Mouse (Mus musculus): ENCODE results near the gene Gnao1. TPM values are rescaled to one million over a fixed set of nuclear protein-coding genes. Genes with fewer than 3 reads are reported as not detected.

Gnao1 gene
- total RNA-seq, 1 experiment = 1.1 TPM

DNA sequence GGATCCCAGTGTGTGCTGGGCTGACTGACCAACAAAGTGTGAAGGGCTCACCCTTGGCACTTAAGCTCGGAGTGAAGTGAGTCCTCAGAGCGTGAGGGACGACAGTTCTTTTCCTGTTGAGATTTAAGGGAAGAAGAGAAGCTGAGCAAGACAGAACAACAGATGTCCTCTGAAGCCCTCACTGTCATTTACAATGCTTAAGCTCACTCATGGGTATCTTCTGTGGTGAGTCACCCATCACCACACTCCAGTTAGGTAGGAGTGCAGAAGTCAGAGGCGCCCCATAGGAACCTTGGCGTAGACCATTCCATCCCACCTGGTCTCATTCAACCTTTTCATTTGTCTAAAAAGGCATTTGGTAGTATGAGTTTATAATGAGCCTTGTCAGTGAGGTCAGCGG is 71.6 kb downstream of the Gnao1 start:
- H3K36me3 ChIP-seq (ENCODE audit: control insufficient read depth, insufficient read depth, low read length, poor library complexity, severe bottlenecking) = no peaks in the 10 kb centered on the region
- H3K4me1 ChIP-seq (ENCODE audit: control insufficient read depth in 2 of 2, insufficient read depth in 2 of 2, low read length in 2 of 2, poor library complexity in 1 of 2) = no peaks in the 10 kb centered on the region
- H3K4me3 ChIP-seq (ENCODE audit: insufficient read depth in 1 of 2, low read depth in 1 of 2, low read length in 2 of 2, poor library complexity in 1 of 2, severe bottlenecking in 1 of 2) = no peak overlapping the region
- in situ Hi-C loops (cut with MboI; ENCODE audit: low sequenced_read_pairs in 2 of 2, unreplicated experiment in 2 of 2) = no loop called here
- no peak overlapping the region for H3K9ac ChIP-seq (ENCODE audit: insufficient read depth, low read depth, low read length, poor library complexity, severe bottlenecking)
- no peaks in the 10 kb centered on the region for H3K9me3 ChIP-seq (ENCODE audit: control insufficient read depth, insufficient read depth, low read depth, low read length)
- DNase-seq (ENCODE audit: low read depth, low spot score) = no peak
- TF ChIP-seq ZC3H11A (IDR thresholded peaks at IDR 0.05; ENCODE audit: borderline replicate concordance, low read depth, low read length) (no peak), HCFC1 (IDR thresholded peaks at IDR 0.05; ENCODE audit: borderline replicate concordance, insufficient read depth, low read length) (no peak), MAFK (IDR thresholded peaks at IDR 0.05; ENCODE audit: insufficient read depth, low read depth, low read length) (no peak), CHD2 (IDR thresholded peaks at IDR 0.05; ENCODE audit: low read depth, low read length) (no peak), ZNF384 (IDR thresholded peaks at IDR 0.05; ENCODE audit: low read depth, low read length) (no peak)
- no peak overlapping the region for H3K27ac ChIP-seq (ENCODE audit: insufficient read depth, low read depth, low read length, poor library complexity, severe bottlenecking)

DNA sequence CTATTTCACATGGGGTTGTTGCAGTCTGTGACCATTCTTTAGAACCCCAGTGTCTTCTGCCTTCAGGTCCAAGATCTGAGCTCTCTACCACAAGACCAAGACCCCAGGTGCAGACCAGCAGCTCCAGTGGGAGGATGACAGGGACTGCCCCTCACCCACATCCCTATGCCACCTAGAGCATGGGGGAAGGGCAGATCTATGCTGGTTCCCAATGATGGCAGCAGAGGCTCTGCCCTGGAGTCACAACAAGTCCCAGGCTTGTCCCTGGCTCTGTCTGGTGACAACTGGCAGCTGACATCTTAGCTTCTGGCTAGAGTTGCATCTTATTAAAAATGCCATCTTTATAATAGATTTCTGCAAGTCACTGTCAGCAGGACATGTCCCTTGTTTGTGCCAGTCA is 73.5 kb downstream of the Gnao1 start:
- Histone ChIP-seq H3K4me1 (ENCODE audit: control insufficient read depth in 2 of 2, insufficient read depth in 2 of 2, low read length in 2 of 2, poor library complexity in 1 of 2) (no peaks in the 10 kb centered on the region), H3K4me3 (ENCODE audit: insufficient read depth in 1 of 2, low read depth in 1 of 2, low read length in 2 of 2, poor library complexity in 1 of 2, severe bottlenecking in 1 of 2) (no peak overlapping the region), H3K27ac (ENCODE audit: insufficient read depth, low read depth, low read length, poor library complexity, severe bottlenecking) (no peak overlapping the region), H3K36me3 (ENCODE audit: control insufficient read depth, insufficient read depth, low read length, poor library complexity, severe bottlenecking) (no peaks in the 10 kb centered on the region), H3K9ac (ENCODE audit: insufficient read depth, low read depth, low read length, poor library complexity, severe bottlenecking) (no peak overlapping the region), H3K9me3 (ENCODE audit: control insufficient read depth, insufficient read depth, low read depth, low read length) (no peaks in the 10 kb centered on the region)
- no peak for DNase-seq (ENCODE audit: low read depth, low spot score)
- TF ChIP-seq CHD2 (IDR thresholded peaks at IDR 0.05; ENCODE audit: low read depth, low read length) (no peak), MAFK (IDR thresholded peaks at IDR 0.05; ENCODE audit: insufficient read depth, low read depth, low read length) (no peak), HCFC1 (IDR thresholded peaks at IDR 0.05; ENCODE audit: borderline replicate concordance, insufficient read depth, low read length) (no peak), ZC3H11A (IDR thresholded peaks at IDR 0.05; ENCODE audit: borderline replicate concordance, low read depth, low read length) (no peak), ZNF384 (IDR thresholded peaks at IDR 0.05; ENCODE audit: low read depth, low read length) (no peak)
- in situ Hi-C loops (cut with MboI; ENCODE audit: low sequenced_read_pairs in 2 of 2, unreplicated experiment in 2 of 2) = no loop called here

DNA sequence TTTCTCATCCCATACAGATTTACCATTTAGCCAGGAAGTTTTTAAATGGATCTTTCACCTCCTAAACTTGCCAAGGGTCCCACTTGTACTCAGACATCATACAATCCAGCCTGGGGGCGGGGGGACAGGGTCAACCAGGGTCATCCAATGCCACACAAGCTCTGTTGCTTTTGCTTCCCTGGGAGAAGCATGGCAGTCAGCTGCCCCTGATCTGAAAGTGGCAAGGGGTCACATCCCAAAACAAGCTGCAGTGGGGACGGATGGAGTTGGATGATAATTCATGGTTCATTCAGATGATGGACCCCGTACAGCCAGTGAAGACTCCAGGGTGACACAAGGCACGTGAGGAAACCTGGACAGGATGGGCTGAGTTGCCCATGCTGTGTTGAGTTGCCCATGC is 74.0 kb downstream of the Gnao1 start:
- TF ChIP-seq ZC3H11A (IDR thresholded peaks at IDR 0.05; ENCODE audit: borderline replicate concordance, low read depth, low read length) (no peak), ZNF384 (IDR thresholded peaks at IDR 0.05; ENCODE audit: low read depth, low read length) (no peak), HCFC1 (IDR thresholded peaks at IDR 0.05; ENCODE audit: borderline replicate concordance, insufficient read depth, low read length) (no peak), MAFK (IDR thresholded peaks at IDR 0.05; ENCODE audit: insufficient read depth, low read depth, low read length) (no peak), CHD2 (IDR thresholded peaks at IDR 0.05; ENCODE audit: low read depth, low read length) (no peak)
- DNase-seq (ENCODE audit: low read depth, low spot score) = no peak
- Histone ChIP-seq H3K36me3 (ENCODE audit: control insufficient read depth, insufficient read depth, low read length, poor library complexity, severe bottlenecking) (no peaks in the 10 kb centered on the region), H3K4me1 (ENCODE audit: control insufficient read depth in 2 of 2, insufficient read depth in 2 of 2, low read length in 2 of 2, poor library complexity in 1 of 2) (peaks cover 0 to under 1% of the 10 kb centered on the region in 2 experiments; a peak in 1 of 4 replicates), H3K9ac (ENCODE audit: insufficient read depth, low read depth, low read length, poor library complexity, severe bottlenecking) (no peak overlapping the region), H3K4me3 (ENCODE audit: insufficient read depth in 1 of 2, low read depth in 1 of 2, low read length in 2 of 2, poor library complexity in 1 of 2, severe bottlenecking in 1 of 2) (no peak overlapping the region), H3K9me3 (ENCODE audit: control insufficient read depth, insufficient read depth, low read depth, low read length) (no peaks in the 10 kb centered on the region), H3K27ac (ENCODE audit: insufficient read depth, low read depth, low read length, poor library complexity, severe bottlenecking) (no peak overlapping the region)
- in situ Hi-C loops (cut with MboI; ENCODE audit: low sequenced_read_pairs in 2 of 2, unreplicated experiment in 2 of 2) = no loop called here

DNA sequence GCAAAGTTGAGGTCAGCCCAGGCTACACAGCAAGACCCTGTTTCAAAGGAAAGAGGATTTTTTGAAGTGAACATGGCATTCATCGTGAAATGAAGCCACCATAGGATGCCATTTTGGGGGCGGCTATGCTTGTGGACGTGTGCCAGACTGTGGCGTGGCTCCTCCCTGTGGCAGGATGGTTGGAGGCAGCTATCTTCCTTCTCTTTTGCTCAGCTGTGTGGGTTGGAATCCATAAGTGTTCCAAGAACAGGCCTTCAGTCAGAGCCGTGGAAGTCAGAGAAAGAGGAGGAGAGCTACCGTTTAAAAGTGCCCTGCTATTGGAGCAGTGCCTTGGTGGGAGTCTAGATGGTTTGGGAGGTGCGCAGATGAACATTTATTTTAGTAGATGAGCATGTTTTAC is 74.5 kb downstream of the Gnao1 start:
- no peak overlapping the region for H3K4me3 ChIP-seq (ENCODE audit: insufficient read depth in 1 of 2, low read depth in 1 of 2, low read length in 2 of 2, poor library complexity in 1 of 2, severe bottlenecking in 1 of 2)
- in situ Hi-C loops (cut with MboI; ENCODE audit: low sequenced_read_pairs in 2 of 2, unreplicated experiment in 2 of 2) = no loop called here
- TF ChIP-seq ZNF384 (IDR thresholded peaks at IDR 0.05; ENCODE audit: low read depth, low read length) (no peak), MAFK (IDR thresholded peaks at IDR 0.05; ENCODE audit: insufficient read depth, low read depth, low read length) (no peak)
- H3K9ac ChIP-seq (ENCODE audit: insufficient read depth, low read depth, low read length, poor library complexity, severe bottlenecking) = no peak overlapping the region
- H3K27ac ChIP-seq (ENCODE audit: insufficient read depth, low read depth, low read length, poor library complexity, severe bottlenecking) = no peak overlapping the region
- H3K9me3 ChIP-seq (ENCODE audit: control insufficient read depth, insufficient read depth, low read depth, low read length) = no peaks in the 10 kb centered on the region
- H3K4me1 ChIP-seq (ENCODE audit: control insufficient read depth in 2 of 2, insufficient read depth in 2 of 2, low read length in 2 of 2, poor library complexity in 1 of 2) = peaks cover 0 to 4% of the 10 kb centered on the region in 2 experiments; a peak in 1 of 4 replicates
- no peaks in the 10 kb centered on the region for H3K36me3 ChIP-seq (ENCODE audit: control insufficient read depth, insufficient read depth, low read length, poor library complexity, severe bottlenecking)
- DNase-seq (ENCODE audit: low read depth, low spot score) = no peak

DNA sequence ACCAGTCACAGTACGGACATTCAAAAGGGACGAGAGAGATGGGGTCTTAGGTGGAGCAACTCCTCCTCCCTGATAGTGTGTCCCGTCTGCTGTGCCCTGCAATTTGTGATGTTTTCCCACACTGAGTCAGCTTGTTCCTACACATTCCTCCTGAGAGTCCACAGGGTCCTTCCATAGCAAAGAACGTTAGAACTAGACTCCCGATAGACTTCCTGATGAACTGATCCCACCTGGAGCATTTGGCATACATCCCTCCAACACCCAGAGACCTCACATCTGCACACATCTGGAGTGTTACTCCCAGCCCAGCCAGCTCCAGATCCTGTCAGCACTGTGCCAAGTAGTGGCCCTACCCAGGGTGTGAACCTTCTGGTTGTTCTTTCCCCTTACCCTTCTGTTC is 76.4 kb downstream of the Gnao1 start:
- DNase-seq (ENCODE audit: low read depth, low spot score) = no peak
- Histone ChIP-seq H3K27ac (ENCODE audit: insufficient read depth, low read depth, low read length, poor library complexity, severe bottlenecking) (no peak overlapping the region), H3K4me1 (ENCODE audit: control insufficient read depth in 2 of 2, insufficient read depth in 2 of 2, low read length in 2 of 2, poor library complexity in 1 of 2) (peaks cover 0 to 5% of the 10 kb centered on the region in 2 experiments; a peak in 1 of 4 replicates), H3K9ac (ENCODE audit: insufficient read depth, low read depth, low read length, poor library complexity, severe bottlenecking) (no peak overlapping the region), H3K4me3 (ENCODE audit: insufficient read depth in 1 of 2, low read depth in 1 of 2, low read length in 2 of 2, poor library complexity in 1 of 2, severe bottlenecking in 1 of 2) (no peak overlapping the region), H3K9me3 (ENCODE audit: control insufficient read depth, insufficient read depth, low read depth, low read length) (no peaks in the 10 kb centered on the region), H3K36me3 (ENCODE audit: control insufficient read depth, insufficient read depth, low read length, poor library complexity, severe bottlenecking) (no peaks in the 10 kb centered on the region)
- in situ Hi-C loops (cut with MboI; ENCODE audit: low sequenced_read_pairs in 2 of 2, unreplicated experiment in 2 of 2) = no loop called here
- no peak for TF ChIP-seq MAFK (IDR thresholded peaks at IDR 0.05; ENCODE audit: insufficient read depth, low read depth, low read length)
- TF ChIP-seq CHD2 (IDR thresholded peaks at IDR 0.05; ENCODE audit: low read depth, low read length) = no peak
- no peak for TF ChIP-seq HCFC1 (IDR thresholded peaks at IDR 0.05; ENCODE audit: borderline replicate concordance, insufficient read depth, low read length)
- TF ChIP-seq ZC3H11A (IDR thresholded peaks at IDR 0.05; ENCODE audit: borderline replicate concordance, low read depth, low read length) = no peak
- no peak for TF ChIP-seq ZNF384 (IDR thresholded peaks at IDR 0.05; ENCODE audit: low read depth, low read length)

Measured in ES-E14 (cell line).